In the genomic region with DNA sequence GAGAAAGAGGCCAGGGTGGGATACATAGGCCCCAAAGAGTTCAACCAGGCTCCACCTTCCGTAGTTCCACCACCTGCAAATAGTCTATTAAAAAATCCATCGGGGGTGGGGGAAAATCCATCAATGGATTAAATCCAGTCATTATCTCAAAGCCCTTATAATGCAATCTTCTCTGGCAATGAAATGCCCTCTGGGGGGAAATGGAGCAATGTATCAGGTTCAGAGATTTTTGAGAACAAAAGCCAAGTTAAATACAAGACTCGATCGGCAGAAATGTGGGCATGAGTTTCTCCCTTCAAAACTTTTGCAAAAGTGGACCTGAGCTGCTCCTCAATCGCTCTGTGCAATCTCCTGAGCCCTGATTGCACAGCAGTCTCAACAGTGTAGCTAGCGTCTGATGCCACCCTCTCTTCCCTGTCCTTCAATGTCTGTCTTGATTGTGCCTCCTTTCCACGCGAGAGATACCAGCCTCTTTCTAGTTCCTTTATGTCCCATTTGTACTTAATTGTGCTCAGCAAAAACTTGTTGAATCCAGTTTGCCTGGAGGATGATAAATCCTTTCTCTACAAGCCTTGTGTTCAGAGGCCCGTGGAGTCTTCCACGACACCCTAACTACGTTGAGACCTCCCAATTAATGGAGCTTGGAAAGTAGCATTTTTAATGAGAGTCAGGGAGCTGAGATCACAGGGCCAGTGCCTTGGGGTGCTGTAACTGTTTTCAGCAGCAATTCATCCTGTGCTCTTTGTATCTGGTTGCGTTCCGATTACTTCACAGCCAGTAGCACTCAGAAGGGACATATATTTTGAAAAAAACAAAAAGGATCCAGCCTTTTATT, we compare ENCODE assay signal across 10 mouse cellular contexts.
"Had no signal": no experiment of that assay in that cellular context is flagged by ENCODE, and none has a peak within 500 bp of the region (broad histone marks: within the 10 kb centered on the region; RNA-seq: fewer than 3 reads in every experiment).

No protein-coding gene starts in this region.

- H3K9ac ChIP-seq: limb, embryonic 12.5 days; liver, embryonic 13.5 days had no signal

- H3K4me2 ChIP-seq: limb, embryonic 12.5 days; liver, embryonic 13.5 days had no signal

- H3K4me1 ChIP-seq: liver, embryonic 13.5 days had no signal

- H3K27ac ChIP-seq: layer of hippocampus, adult 2 months; limb, embryonic 12.5 days; liver, embryonic 13.5 days; stomach, postnatal 0 days had no signal

- H3K4me3 ChIP-seq: layer of hippocampus, adult 2 months; limb, embryonic 12.5 days; liver, embryonic 13.5 days had no signal

- H3K36me3 ChIP-seq: limb, embryonic 12.5 days; liver, embryonic 13.5 days had no signal

- H3K9me3 ChIP-seq: limb, embryonic 12.5 days; liver, embryonic 13.5 days had no signal

- DNase-seq: kidney, adult 8-10 months; kidney, postnatal 36 days; liver; liver, embryonic 13.5 days; lung, adult 18-20 months; midbrain, embryonic 14.5 days; thymus, postnatal 4 days had no signal

- H3K27me3 ChIP-seq: limb, embryonic 12.5 days; liver, embryonic 13.5 days had no signal
